Mouse (Mus musculus) midbrain, embryonic 12.5 days (tissue): ENCODE measurements around the gene Cblb. TPM values are rescaled to one million over a fixed set of nuclear protein-coding genes. Genes with fewer than 3 reads are reported as not detected.

Experiments used
- ATAC-seq: fragments of 200-750 bp; cut with Nextera tagmentation; 2 replicates; pipeline ENCODE4 v1.8.0; 2017; ENCODE audit warnings: low read depth, moderate TSS enrichment, moderate library complexity; ENCODE audit not compliant: low FRiP score
- H3K27ac ChIP-seq: fragments of 300-500 bp; sonication (generic); replicated peaks from 2 replicates; pipeline ENCODE4 v1.5.1; 2016; ENCODE audit warnings: mild to moderate bottlenecking
- H3K27me3 ChIP-seq: fragments of 300-500 bp; sonication (generic); 2 replicates; pipeline ENCODE4 v1.6.1; 2016; ENCODE audit warnings: mild to moderate bottlenecking
- H3K36me3 ChIP-seq: fragments of 300-500 bp; sonication (generic); 2 replicates; pipeline ENCODE4 v1.6.1; 2016
- H3K4me1 ChIP-seq: fragments of 300-500 bp; sonication (generic); 2 replicates; pipeline ENCODE4 v1.6.1; 2016
- H3K4me2 ChIP-seq: fragments of 300-500 bp; sonication (generic); replicated peaks from 2 replicates; pipeline ENCODE4 v1.6.1; 2016; ENCODE audit warnings: mild to moderate bottlenecking, moderate library complexity
- H3K4me3 ChIP-seq: fragments of 300-500 bp; sonication (generic); 2 replicates; pipeline ENCODE4 v1.5.1; 2016; ENCODE audit warnings: mild to moderate bottlenecking
- H3K9ac ChIP-seq: fragments of 300-500 bp; sonication (generic); replicated peaks from 2 replicates; pipeline ENCODE4 v1.6.1; 2016; ENCODE audit warnings: mild to moderate bottlenecking, moderate library complexity
- H3K9me3 ChIP-seq: fragments of 300-500 bp; sonication (generic); 2 replicates; pipeline ENCODE4 v1.6.1; 2016; ENCODE audit warnings: mild to moderate bottlenecking
- WGBS: fragments of 180-500 bp; shearing (Covaris S2); methylation state at CpG from one replicate; pipeline ENCODE4 v1.1.7; 2016; 5-methylcytosine and 5-hydroxymethylcytosine counted together
- polyA plus RNA-seq: library from polyadenylated mRNA; unstranded; fragments of >200 nt; fragmentation: Nextera tagmentation; extraction: Ambion mirVana; gene quantifications from 2 replicates; pipeline ENCODE4 v1.2.1, GENCODE M21; 2016

Cblb gene
- polyA plus RNA-seq, 1 experiment from 2014 or later = 39.0 TPM

DNA sequence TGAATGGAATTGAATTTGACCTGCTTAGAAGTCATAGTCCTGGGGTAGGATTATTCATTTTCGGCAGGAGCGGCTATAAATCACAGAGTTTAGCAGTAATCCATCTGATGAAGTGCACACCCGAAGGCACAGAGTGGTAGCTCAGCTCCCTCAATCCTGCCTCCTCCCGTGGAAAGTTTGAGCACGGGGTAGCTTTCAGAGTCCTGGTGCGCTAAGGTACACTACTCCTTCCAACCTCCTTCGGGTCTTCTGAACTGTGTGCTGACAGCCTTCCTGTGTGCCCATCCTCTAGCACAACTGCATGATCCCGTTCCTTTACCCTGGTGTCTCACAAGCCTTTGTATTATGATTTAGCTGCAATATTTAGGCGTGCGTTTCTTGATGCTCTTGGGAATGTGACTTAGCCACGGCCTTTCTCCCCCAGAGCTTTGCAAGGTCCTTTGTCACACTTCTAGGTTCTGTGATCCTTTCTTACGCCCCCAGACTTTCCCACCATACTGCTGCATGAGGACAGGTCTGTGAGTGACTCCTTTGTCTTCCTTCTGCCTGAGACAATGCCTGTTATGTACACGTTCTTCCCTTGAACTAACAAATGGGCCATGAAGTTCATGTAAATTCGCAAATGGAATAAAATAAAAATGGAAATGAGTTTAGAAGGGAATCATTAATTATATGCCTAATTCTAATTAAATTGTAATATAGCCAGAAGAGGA lies 11.8 kb downstream of the Cblb start:
- peaks cover 20% of the 10 kb centered on the region for H3K36me3 ChIP-seq
- no peak overlapping the region for H3K9ac ChIP-seq
- WGBS = 43% methylated on average over 14 of the region's 14 CpGs
- peak overlapping the region; percentile 22 for H3K4me2 ChIP-seq
- no peak overlapping the region for H3K4me3 ChIP-seq
- H3K4me1 ChIP-seq = peaks cover 14% of the 10 kb centered on the region
- H3K27me3 ChIP-seq = no peaks in the 10 kb centered on the region
- H3K27ac ChIP-seq = peak overlapping the region; percentile 67
- ATAC-seq = peak; percentile 63; the same call in 1 of the 2 replicates
- no peaks in the 10 kb centered on the region for H3K9me3 ChIP-seq

DNA sequence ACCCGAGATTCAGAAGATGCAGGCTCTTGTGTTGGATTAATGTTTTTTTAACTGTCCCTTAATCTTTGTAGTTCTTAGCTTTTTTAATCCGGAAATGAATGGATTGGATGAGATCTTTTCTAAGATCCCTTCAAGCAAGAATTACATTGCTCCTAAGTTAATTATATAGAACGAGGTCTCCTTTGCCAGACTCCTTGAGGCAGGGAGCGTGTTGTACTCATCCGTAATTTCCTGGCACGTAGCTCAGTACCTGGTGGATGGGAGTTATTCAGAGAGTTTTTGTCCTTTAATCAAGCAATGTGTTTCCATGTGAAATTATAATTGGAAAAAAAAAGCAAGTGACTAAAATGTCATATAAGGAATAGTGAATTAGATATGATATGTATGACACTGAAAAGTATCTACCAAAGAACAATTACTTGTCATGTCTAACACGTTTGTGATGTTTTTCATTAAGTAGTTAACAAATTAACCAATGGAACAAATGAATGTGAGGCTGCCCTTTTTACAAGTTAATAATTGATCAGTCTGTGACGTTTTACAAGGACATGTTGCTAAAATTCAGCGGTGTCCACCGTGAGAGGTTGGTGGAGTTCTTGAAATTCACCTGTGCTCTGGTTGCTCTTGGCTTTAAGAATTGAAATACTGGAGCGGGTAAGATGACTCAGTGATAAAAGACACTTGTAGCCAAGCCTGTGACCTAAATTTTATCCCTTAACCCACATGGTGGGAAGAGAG lies 12.5 kb downstream of the Cblb start:
- Histone ChIP-seq H3K4me1 (peaks cover 14% of the 10 kb centered on the region), H3K9me3 (no peaks in the 10 kb centered on the region), H3K27me3 (no peaks in the 10 kb centered on the region), H3K27ac (no peak overlapping the region), H3K4me3 (no peak overlapping the region), H3K9ac (no peak overlapping the region), H3K36me3 (peaks cover 21% of the 10 kb centered on the region), H3K4me2 (no peak overlapping the region)
- ATAC-seq = no peak
- 76% methylated on average over 11 of the region's 11 CpGs for WGBS

DNA sequence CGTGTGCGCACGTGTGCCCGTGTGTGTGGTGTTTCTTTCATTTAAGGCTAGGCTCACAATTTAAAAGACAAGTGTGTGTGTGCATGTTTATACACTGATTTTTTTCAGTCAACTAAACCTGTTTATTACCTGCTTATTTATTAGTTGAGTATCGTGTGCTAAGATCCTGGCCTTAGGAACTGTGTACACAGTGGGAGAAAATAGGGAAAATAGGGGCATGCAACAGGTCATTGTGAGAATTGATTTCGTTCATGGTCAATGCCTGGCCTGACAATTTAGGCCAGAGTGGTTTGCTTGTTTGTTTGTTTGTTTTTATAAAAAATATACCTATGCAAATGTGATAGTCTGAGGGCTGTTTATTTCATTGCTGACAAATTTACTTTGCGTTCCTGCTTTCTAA lies 13.5 kb downstream of the Cblb start:
- ATAC-seq = no peak

DNA sequence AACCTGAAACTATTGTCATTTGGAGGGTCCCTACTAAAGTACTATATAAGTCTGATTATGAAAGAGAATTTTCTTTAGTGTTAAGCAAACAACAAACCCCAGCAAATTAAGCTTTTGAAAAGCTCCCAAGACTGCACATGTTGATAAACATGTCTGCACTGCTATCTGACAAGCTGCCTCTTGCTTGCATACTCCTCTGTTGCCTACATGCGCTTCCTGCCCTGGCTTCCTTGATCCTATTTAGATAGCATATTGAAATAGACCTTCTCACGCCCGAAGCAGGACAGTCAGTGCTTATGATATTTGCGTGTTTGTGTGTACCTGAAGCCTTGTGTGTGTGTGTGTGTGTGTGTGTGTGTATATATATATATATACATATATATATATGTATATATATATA lies 14.0 kb downstream of the Cblb start:
- peaks cover 20% of the 10 kb centered on the region for H3K36me3 ChIP-seq
- H3K27me3 ChIP-seq = no peaks in the 10 kb centered on the region
- H3K4me3 ChIP-seq = no peak overlapping the region
- H3K9ac ChIP-seq = no peak overlapping the region
- no peak for ATAC-seq
- H3K4me2 ChIP-seq = no peak overlapping the region
- WGBS = 94% methylated on average over 4 of the region's 4 CpGs
- H3K4me1 ChIP-seq = peaks cover 14% of the 10 kb centered on the region
- H3K27ac ChIP-seq = no peak overlapping the region
- no peaks in the 10 kb centered on the region for H3K9me3 ChIP-seq

More for the DNA sequence above, 13.5 kb downstream of the Cblb start:
- no peak overlapping the region for H3K4me2 ChIP-seq
- no peak overlapping the region for H3K27ac ChIP-seq
- peaks cover 16% of the 10 kb centered on the region for H3K36me3 ChIP-seq
- H3K9ac ChIP-seq = no peak overlapping the region
- peaks cover 14% of the 10 kb centered on the region for H3K4me1 ChIP-seq
- WGBS = 96% methylated on average over 7 of the region's 7 CpGs
- H3K9me3 ChIP-seq = no peaks in the 10 kb centered on the region
- H3K4me3 ChIP-seq = no peak overlapping the region
- H3K27me3 ChIP-seq = no peaks in the 10 kb centered on the region

DNA sequence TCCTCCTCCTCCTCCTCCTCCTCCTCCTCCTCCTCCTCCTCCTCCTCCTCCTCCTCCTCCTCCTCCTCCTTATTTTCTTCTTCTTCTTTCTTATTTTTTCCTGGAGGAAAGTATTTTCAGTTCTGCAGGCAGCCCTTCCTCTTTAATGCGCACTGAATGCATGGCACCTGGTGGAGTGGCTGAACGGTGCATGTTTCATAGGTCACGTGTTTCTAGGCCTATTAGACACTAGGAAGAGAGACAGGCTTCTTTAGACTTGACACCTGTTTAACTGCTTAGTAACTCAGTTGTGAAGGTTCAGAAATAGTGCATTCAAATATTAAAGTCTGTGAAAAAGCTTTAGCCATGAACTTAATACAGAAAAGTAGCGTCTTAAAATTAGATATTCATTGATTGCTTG lies 15.4 kb downstream of the Cblb start:
- Histone ChIP-seq H3K27ac (no peak overlapping the region), H3K36me3 (peaks cover 22% of the 10 kb centered on the region), H3K27me3 (no peaks in the 10 kb centered on the region), H3K4me1 (peaks cover 11% of the 10 kb centered on the region), H3K9ac (no peak overlapping the region), H3K9me3 (no peaks in the 10 kb centered on the region), H3K4me3 (no peak overlapping the region), H3K4me2 (no peak overlapping the region)
- no peak for ATAC-seq
- WGBS = 94% methylated on average over 4 of the region's 4 CpGs

DNA sequence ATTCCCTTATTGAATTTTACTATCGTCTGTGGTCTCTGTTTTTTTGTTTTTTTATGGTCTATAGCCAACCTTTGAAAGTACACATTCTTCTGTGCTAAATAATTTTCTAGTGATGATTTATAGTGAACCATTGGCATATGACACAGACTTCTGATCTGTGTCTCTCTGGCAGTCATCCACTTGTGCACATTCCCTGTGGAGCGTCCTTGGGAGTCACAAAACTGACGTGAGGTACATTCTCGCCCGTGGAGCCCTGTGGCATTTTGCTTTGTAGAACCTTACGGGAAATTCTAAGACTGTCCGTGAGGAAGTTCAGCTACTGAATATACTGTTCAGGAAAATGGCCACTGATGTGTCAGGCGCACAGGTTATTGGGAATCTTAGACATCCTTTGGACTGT lies 20.1 kb downstream of the Cblb start:
- Histone ChIP-seq H3K27me3 (no peaks in the 10 kb centered on the region), H3K9ac (no peak overlapping the region), H3K4me2 (no peak overlapping the region), H3K4me3 (no peak overlapping the region), H3K36me3 (peaks cover 25% of the 10 kb centered on the region), H3K27ac (no peak overlapping the region), H3K4me1 (peaks cover 25% of the 10 kb centered on the region), H3K9me3 (no peaks in the 10 kb centered on the region)
- ATAC-seq = no peak
- 92% methylated on average over 8 of the region's 8 CpGs for WGBS

DNA sequence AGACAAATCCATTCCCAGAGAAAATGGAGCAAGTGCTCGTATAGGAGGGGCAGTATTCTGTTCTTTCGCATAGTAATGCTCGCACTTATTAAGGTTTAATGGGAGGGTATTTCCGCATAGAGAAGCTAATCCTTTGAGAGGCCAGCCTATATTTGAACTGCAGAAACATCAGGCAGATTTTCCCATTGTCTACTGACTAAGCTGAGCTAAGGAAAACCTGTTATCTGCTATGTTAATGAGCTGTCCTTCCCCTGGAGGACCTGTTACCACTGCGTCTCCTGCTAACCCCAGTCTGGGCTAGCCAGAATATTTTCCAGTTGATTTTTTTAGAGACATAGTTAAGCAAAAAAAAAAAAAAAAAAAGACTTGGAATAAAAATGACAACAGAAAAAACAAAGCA lies 21.7 kb downstream of the Cblb start:
- H3K4me1 ChIP-seq = peaks cover 31% of the 10 kb centered on the region
- no peak overlapping the region for H3K9ac ChIP-seq
- H3K4me3 ChIP-seq = no peak overlapping the region
- H3K9me3 ChIP-seq = no peaks in the 10 kb centered on the region
- 22% methylated on average over 5 of the region's 5 CpGs for WGBS
- H3K4me2 ChIP-seq = no peak overlapping the region
- H3K36me3 ChIP-seq = peaks cover 19% of the 10 kb centered on the region
- ATAC-seq = peak; percentile 77
- H3K27me3 ChIP-seq = no peaks in the 10 kb centered on the region
- peak overlapping the region; percentile 42; the same call in 1 of the 2 replicates for H3K27ac ChIP-seq

DNA sequence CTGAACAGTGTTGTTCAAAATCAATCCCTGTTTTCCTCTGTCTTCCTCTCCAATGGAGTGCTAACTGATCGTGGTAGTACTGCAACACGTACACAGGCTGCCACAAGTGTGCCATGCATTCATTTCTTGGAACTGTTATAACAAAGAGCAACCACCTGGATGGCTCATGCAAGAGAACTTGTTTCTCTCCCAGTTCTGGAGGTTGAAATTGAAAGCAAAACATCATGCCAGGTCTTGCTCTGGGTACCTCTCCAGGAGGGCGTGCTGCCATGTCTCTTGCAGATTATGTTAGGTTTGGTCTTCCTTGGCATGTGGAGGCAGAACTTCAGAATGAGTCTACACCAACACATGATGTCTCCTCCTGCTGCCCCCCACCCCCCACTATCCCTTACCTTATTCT lies 24.2 kb downstream of the Cblb start:
- 0 out of 2 replicates have a peak, but pooled peaks cover 4% of the 10 kb centered on the region for H3K36me3 ChIP-seq
- no peak overlapping the region for H3K4me3 ChIP-seq
- no peak overlapping the region for H3K4me2 ChIP-seq
- no peak for ATAC-seq
- H3K9me3 ChIP-seq = no peaks in the 10 kb centered on the region
- WGBS = 93% methylated on average over 3 of the region's 3 CpGs
- H3K27ac ChIP-seq = no peak overlapping the region
- H3K9ac ChIP-seq = no peak overlapping the region
- peaks cover 39% of the 10 kb centered on the region for H3K4me1 ChIP-seq
- no peaks in the 10 kb centered on the region for H3K27me3 ChIP-seq

DNA sequence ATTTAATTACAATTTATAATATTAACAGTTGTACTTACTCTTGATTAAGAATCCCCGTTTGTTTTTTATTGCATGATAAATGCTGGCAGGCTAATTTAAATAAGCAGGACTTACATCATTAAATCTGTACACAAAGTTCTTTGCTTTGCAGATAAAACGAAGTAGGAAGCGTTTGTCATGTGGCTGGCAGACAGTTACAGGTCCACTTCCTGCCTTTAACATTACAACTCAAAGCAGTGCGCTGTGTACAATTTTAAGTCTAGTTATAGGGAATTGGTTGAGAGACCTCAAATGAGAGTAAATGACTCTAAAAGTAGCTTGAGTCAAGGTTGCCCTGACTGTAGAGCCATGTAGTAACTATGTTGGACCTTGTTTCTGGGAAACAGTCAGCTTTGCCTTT lies 25.1 kb downstream of the Cblb start:
- Histone ChIP-seq H3K9ac (no peak overlapping the region), H3K4me1 (peaks cover 48% of the 10 kb centered on the region), H3K27ac (no peak overlapping the region), H3K4me2 (no peak overlapping the region), H3K36me3 (0 out of 2 replicates have a peak, but pooled peaks cover 4% of the 10 kb centered on the region), H3K9me3 (no peaks in the 10 kb centered on the region), H3K4me3 (no peak overlapping the region), H3K27me3 (no peaks in the 10 kb centered on the region)
- WGBS = 89% methylated on average over 4 of the region's 4 CpGs
- ATAC-seq = no peak

DNA sequence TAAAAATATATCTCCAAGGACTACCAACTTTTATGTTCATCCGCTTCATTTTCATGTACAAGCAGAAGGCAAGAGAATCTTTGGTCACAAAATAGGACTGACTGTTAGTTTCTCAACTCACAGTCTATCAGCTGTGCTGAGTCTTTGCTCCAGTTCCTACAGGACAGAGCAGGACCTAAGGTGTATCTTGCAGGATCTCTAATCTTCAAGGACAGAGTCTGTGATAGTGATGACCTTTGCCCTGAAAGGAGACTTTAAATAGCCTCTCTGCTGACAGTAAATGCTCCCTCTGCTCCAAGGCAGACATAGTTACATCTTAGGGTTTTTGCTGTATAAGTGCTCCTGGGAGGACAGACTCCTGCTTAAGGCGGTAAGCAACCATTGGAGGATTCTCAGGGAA lies 26.3 kb downstream of the Cblb start:
- peaks cover 41% of the 10 kb centered on the region for H3K4me1 ChIP-seq
- H3K9ac ChIP-seq = no peak overlapping the region
- no peak for ATAC-seq
- no peak overlapping the region for H3K27ac ChIP-seq
- H3K27me3 ChIP-seq = no peaks in the 10 kb centered on the region
- no peak overlapping the region for H3K4me3 ChIP-seq
- 93% methylated on average over 2 of the region's 2 CpGs for WGBS
- H3K9me3 ChIP-seq = no peaks in the 10 kb centered on the region
- no peak overlapping the region for H3K4me2 ChIP-seq
- 0 out of 2 replicates have a peak, but pooled peaks cover 4% of the 10 kb centered on the region for H3K36me3 ChIP-seq

DNA sequence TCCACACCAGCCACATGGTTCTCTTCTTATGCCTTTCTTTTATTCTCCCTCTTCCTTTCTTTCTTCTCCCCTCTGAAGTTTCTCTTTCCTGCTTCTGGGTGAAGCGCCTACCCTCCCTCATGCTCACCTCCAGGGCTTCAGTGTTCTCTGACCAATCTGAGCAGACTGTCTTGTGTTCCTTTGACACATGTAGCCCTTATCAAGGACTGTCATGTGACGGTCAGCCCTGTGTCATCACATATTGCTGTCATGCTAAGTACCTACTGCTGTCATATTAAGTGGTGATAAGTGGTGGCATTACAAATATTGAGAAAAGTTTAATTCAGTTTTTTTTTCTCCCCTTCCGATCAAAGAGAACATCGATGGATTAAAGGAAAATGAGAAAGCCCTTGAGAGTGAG lies 28.5 kb downstream of the Cblb start:
- H3K4me2 ChIP-seq = no peak overlapping the region
- no peak overlapping the region for H3K27ac ChIP-seq
- no peak for ATAC-seq
- WGBS = 78% methylated on average over 4 of the region's 4 CpGs
- peaks cover 34% of the 10 kb centered on the region for H3K4me1 ChIP-seq
- no peaks in the 10 kb centered on the region for H3K27me3 ChIP-seq
- H3K9me3 ChIP-seq = no peaks in the 10 kb centered on the region
- 0 out of 2 replicates have a peak, but pooled peaks cover 4% of the 10 kb centered on the region for H3K36me3 ChIP-seq
- no peak overlapping the region for H3K4me3 ChIP-seq
- H3K9ac ChIP-seq = no peak overlapping the region

DNA sequence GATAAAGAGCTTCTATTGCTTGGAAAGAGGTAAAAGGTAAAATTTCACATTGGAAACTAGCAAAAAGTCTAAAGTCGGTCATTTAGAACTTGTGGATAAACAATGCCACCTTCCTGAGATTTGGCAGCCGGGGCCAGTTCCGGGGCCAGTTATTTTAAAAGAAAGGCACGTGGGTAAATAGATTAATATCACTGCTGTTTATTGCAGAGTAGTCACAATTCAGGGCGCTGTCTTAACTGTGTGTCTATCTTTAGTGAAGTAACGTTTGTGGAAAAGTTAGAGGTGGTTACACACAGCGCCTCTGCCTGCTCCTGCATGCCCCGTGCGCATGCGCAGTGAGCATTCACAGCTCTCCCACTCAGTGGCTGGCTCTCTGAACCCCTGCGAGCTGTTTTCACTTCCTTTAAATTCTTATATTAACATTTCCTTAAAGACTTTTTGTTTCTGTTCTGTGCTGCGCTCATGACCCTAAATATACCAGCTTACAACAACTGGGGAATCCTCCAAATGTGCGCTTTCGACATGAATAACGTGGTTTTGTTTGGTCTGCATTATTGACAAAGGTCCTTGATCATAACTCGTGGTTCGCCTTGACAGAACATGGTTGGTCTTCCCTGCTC lies 29.2 kb downstream of the Cblb start:
- ATAC-seq = no peak
- Histone ChIP-seq H3K9ac (no peak overlapping the region), H3K27ac (no peak overlapping the region), H3K36me3 (0 out of 2 replicates have a peak, but pooled peaks cover 2% of the 10 kb centered on the region), H3K4me1 (peaks cover 28% of the 10 kb centered on the region), H3K9me3 (no peaks in the 10 kb centered on the region), H3K4me3 (no peak overlapping the region), H3K4me2 (no peak overlapping the region), H3K27me3 (no peaks in the 10 kb centered on the region)
- WGBS = 83% methylated on average over 17 of the region's 17 CpGs
